Mouse (Mus musculus) limb, embryonic 11.5 days (tissue): Measurements from ENCODE around the gene Dio3. TPM values are rescaled to one million over a fixed set of nuclear protein-coding genes. Genes with fewer than 3 reads are reported as not detected.

ENCODE experiments used
- ATAC-seq: fragments of 200-750 bp; cut with Nextera tagmentation; 2 replicates; pipeline ENCODE4 v1.8.0; 2017; ENCODE audit warnings: low read depth; ENCODE audit not compliant: insufficient number of reproducible peaks, low FRiP score, low TSS enrichment
- DNase-seq: peaks from one replicate; pipeline ENCODE4 v3.0.0-alpha.2; 2015; ENCODE audit warnings: low spot score
- H3K27ac ChIP-seq: fragments of 300-500 bp; sonication (generic); replicated peaks from 2 replicates; pipeline ENCODE4 v1.5.1; 2014; ENCODE audit warnings: low read depth, mild to moderate bottlenecking, low read length
- H3K27me3 ChIP-seq: fragments of 300-500 bp; sonication (generic); 2 replicates; pipeline ENCODE4 v1.6.1; 2014; ENCODE audit warnings: mild to moderate bottlenecking, low read length, mixed read lengths; ENCODE audit not compliant: control insufficient read depth, insufficient read depth
- H3K36me3 ChIP-seq: fragments of 300-500 bp; sonication (generic); 2 replicates; pipeline ENCODE4 v1.6.1; 2014; ENCODE audit warnings: mild to moderate bottlenecking, low read length, moderate library complexity, mixed read lengths; ENCODE audit not compliant: control insufficient read depth, insufficient read depth
- H3K4me1 ChIP-seq: fragments of 300-500 bp; sonication (generic); 2 replicates; pipeline ENCODE4 v1.6.1; 2014; ENCODE audit warnings: low read length, mixed read lengths; ENCODE audit not compliant: control insufficient read depth, insufficient read depth
- H3K4me2 ChIP-seq: fragments of 300-500 bp; sonication (generic); 2 replicates; pipeline ENCODE4 v1.6.1; 2014; ENCODE audit warnings: low read depth, mild to moderate bottlenecking, moderate library complexity; ENCODE audit not compliant: severe bottlenecking
- H3K4me3 ChIP-seq: fragments of 300-500 bp; sonication (generic); 2 replicates; pipeline ENCODE4 v1.5.1; 2014; ENCODE audit warnings: low read depth, low read length
- H3K9ac ChIP-seq: fragments of 300-500 bp; sonication (generic); 2 replicates; pipeline ENCODE4 v1.6.1; 2014; ENCODE audit warnings: mild to moderate bottlenecking, low read length
- H3K9me3 ChIP-seq: fragments of 300-500 bp; sonication (generic); 2 replicates; pipeline ENCODE4 v1.6.1; 2016; ENCODE audit warnings: low read length; ENCODE audit not compliant: control insufficient read depth
- WGBS: fragments of 180-500 bp; shearing (Covaris S2); extraction: QIAGEN DNeasy Blood & Tissue Kit; methylation state at CpG from one replicate; pipeline ENCODE4 v1.1.7; 2014; 5-methylcytosine and 5-hydroxymethylcytosine counted together
- microRNA-seq: library from miRNA; unstranded; fragments of <30 nt; microRNA quantifications from one replicate; pipeline ENCODE4, GENCODE M21; 2016
- polyA plus RNA-seq: library from polyadenylated mRNA; unstranded; fragments of >200 nt; fragmentation: Nextera tagmentation; extraction: Ambion mirVana; gene quantifications from 2 replicates; pipeline ENCODE4 v1.2.1, GENCODE M21; 2014

Gene Dio3
- polyA plus RNA-seq, 1 experiment from 2014 or later: 0.13 TPM

DNA sequence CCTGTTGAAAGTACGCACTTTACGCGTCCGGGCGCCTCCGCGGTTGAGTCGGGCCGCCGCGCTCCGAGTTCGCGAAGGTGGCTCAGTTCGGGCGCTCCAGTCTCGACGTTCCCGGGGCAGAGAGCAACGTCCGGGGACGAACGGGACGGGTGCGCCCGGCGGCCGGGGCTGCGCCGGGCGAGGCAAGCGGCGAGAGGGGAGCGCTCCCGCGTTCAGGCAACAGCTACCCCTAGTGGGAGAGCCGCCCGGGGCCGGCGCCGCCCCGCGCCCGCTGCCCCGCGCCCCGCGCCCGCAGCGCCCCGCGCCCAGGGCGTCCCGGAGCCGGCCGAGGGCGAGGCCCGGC is 932 bp upstream of the Dio3 start:
- 0 out of 2 replicates have a peak, but pooled peaks cover 9% of the 10 kb centered on the region for H3K4me1 ChIP-seq
- no peak for DNase-seq
- H3K27ac ChIP-seq: no peak overlapping the region
- H3K4me2 ChIP-seq: peak overlapping the region; percentile 60
- H3K4me3 ChIP-seq: peak overlapping the region; percentile 27
- no peaks in the 10 kb centered on the region for H3K9me3 ChIP-seq
- 0% methylated on average over 38 of the region's 58 CpGs for WGBS
- no peaks in the 10 kb centered on the region for H3K36me3 ChIP-seq
- no peak overlapping the region for H3K9ac ChIP-seq
- peaks cover 91% of the 10 kb centered on the region for H3K27me3 ChIP-seq
- ATAC-seq: no peak

DNA sequence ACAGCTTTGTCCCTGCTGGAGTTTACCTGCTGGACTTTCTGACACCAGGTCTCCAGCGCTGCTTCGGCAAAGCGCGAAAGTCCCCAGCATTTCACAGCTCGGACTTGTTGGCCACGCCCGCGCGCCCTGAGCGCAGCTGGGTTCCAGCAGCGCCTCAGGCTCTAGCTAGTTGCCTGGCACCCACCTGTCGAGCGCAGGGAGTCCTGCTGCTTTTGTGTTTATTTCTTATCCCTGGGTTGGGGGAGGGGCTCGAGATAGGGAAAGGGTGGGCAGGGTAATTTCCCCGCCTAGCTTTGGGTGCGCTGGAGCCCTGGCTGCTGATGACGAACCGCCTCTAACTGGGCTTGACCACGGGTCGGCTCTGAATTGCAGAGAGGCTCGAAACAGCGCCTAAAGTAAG is 1.5 kb downstream of the Dio3 start:
- DNase-seq (peak; percentile 41), ATAC-seq (no peak)
- H3K27ac ChIP-seq: no peak overlapping the region
- no peak overlapping the region for H3K9ac ChIP-seq
- no peaks in the 10 kb centered on the region for H3K36me3 ChIP-seq
- under 1% methylated on average over 22 of the region's 22 CpGs for WGBS
- H3K9me3 ChIP-seq: no peaks in the 10 kb centered on the region
- 0 out of 2 replicates have a peak, but pooled peaks cover 9% of the 10 kb centered on the region for H3K4me1 ChIP-seq
- H3K4me2 ChIP-seq: no peak overlapping the region
- peaks cover 95% of the 10 kb centered on the region for H3K27me3 ChIP-seq
- no peak overlapping the region for H3K4me3 ChIP-seq

DNA sequence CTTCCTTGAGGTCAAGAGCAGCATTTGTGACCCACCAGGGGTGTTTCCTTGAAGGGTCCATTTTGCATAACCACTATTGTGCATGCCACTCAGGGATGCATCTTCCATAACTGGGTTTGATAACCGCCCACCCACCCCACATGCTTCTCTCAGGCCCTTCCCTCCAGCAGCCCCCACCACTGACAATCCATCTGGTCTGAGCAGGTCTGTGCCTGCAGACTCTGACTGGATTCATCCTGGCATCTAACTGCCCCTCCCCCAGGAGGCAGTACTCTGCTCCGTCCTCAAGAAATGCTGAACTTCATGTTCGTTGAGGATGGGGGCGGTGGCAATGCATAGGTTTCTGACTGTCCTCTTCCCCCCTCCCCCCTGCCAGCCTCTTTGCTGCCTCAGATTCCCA is 4.9 kb downstream of the Dio3 start:
- no peak overlapping the region for H3K27ac ChIP-seq
- 10% methylated on average over 4 of the region's 4 CpGs for WGBS
- no peak for DNase-seq
- H3K9me3 ChIP-seq: no peaks in the 10 kb centered on the region
- peaks cover 72% of the 10 kb centered on the region for H3K27me3 ChIP-seq
- H3K36me3 ChIP-seq: no peaks in the 10 kb centered on the region
- no peak overlapping the region for H3K4me3 ChIP-seq
- 0 out of 2 replicates have a peak, but pooled peaks cover 9% of the 10 kb centered on the region for H3K4me1 ChIP-seq
- H3K4me2 ChIP-seq: no peak overlapping the region
- no peak for ATAC-seq
- no peak overlapping the region for H3K9ac ChIP-seq

DNA sequence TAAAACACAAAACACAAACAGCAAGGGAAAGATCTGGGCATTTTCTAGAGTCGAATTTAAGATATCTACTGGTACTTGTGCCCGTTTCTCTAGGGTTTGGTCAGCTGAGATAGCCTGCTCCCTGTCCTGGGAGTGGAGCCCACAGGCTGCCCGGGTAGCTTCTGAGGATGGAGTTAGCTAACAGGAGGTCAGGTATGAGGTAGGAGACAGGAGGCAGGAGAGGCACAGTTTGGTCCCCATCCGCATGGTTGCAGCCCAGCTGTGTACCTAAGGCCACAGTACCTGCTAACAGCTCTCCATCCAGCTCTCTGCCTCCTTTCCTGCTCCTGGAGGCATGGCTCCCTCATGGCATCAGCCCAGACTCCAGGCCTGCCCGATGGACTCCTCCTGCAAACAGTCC is 13.9 kb downstream of the Dio3 start:
- no peaks in the 10 kb centered on the region for H3K36me3 ChIP-seq
- no peak for ATAC-seq
- H3K4me2 ChIP-seq: no peak overlapping the region
- no peak for DNase-seq
- 89% methylated on average over 5 of the region's 5 CpGs for WGBS
- no peaks in the 10 kb centered on the region for H3K9me3 ChIP-seq
- no peak overlapping the region for H3K27ac ChIP-seq
- peaks cover 42% of the 10 kb centered on the region for H3K27me3 ChIP-seq
- no peak overlapping the region for H3K4me3 ChIP-seq
- peaks cover 2% of the 10 kb centered on the region; the same call in 1 of the 2 replicates for H3K4me1 ChIP-seq
- no peak overlapping the region for H3K9ac ChIP-seq

DNA sequence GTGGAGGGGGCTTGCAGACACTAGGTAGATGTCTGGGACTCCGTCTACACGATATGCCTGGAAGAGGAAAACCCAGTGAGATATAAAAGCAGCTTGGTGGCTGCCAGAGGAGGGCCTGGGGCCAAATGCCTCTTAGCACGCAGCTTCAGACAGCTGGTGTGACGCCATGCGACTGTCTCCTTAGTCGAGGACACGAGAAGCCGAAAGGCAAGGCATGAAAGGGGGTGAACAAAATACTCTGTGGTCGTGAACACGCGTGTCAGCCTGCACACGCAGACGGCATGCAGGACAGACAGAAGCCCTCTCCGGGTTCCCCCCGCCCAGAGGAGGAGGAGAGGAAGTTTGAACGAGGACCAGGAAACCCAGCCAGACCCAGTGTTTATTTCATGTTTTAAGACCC is 16.0 kb downstream of the Dio3 start:
- no peak overlapping the region for H3K27ac ChIP-seq
- peaks cover 12% of the 10 kb centered on the region; the same call in 1 of the 2 replicates for H3K4me1 ChIP-seq
- WGBS: 79% methylated on average over 16 of the region's 16 CpGs
- no peaks in the 10 kb centered on the region for H3K36me3 ChIP-seq
- DNase-seq (no peak), ATAC-seq (no peak)
- H3K9ac ChIP-seq: no peak overlapping the region
- no peak overlapping the region for H3K4me2 ChIP-seq
- H3K4me3 ChIP-seq: no peak overlapping the region
- H3K27me3 ChIP-seq: peaks cover 39% of the 10 kb centered on the region
- H3K9me3 ChIP-seq: no peaks in the 10 kb centered on the region

DNA sequence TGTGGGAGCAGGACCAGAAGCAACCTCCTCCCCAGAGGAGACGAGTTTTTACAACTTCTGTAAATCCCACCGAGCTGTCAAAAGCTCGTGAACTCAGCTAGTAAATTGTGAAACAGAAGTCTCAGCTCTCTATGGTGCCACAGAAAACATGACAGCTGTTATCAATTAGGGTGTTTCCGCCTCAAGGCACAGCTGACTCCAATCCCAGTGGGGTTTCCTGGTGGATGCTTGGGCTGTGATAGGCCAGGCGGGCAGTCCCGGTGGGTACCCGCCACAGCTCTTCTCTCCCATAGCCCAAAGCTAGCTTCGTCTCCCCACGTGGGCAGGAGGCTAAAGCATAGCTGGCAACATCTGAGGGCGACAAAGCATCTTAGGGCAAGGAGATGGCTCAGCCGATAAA is 19.8 kb downstream of the Dio3 start:
- Histone ChIP-seq H3K36me3 (no peaks in the 10 kb centered on the region), H3K9ac (no peak overlapping the region), H3K4me2 (no peak overlapping the region), H3K27ac (no peak overlapping the region), H3K4me1 (peaks cover 12% of the 10 kb centered on the region; the same call in 1 of the 2 replicates), H3K4me3 (no peak overlapping the region), H3K9me3 (no peaks in the 10 kb centered on the region), H3K27me3 (peaks cover 27% of the 10 kb centered on the region; the same call in 1 of the 2 replicates)
- ATAC-seq: peak; percentile 81
- WGBS: 7% methylated on average over 11 of the region's 11 CpGs
- peak; percentile 82 for DNase-seq

DNA sequence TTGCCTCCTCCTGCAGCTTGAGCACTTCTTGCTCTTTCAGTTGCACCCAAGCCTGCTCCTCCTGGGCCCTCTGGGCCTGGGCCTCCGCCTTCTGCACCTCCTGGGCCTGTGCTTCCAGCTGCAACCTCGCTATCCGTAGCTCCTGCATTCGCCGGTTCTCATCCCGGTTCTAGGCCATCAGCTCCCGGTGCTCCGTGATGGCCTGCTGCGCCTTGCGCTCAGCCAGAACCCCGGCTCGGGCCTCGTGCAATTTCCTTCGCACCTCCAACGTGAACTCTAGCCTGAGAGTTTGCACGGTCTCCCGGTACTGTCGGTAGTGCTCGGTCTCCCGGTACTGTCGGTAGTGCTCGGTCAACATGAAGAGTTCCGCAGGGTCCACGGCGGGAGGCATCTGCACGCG is 40.8 kb downstream of the Dio3 start:
- Histone ChIP-seq H3K27me3 (no peaks in the 10 kb centered on the region), H3K4me1 (no peaks in the 10 kb centered on the region), H3K36me3 (no peaks in the 10 kb centered on the region), H3K4me3 (no peak overlapping the region), H3K27ac (no peak overlapping the region), H3K9me3 (no peaks in the 10 kb centered on the region), H3K4me2 (no peak overlapping the region), H3K9ac (no peak overlapping the region)
- WGBS: 92% methylated on average over 27 of the region's 27 CpGs
- DNase-seq (no peak), ATAC-seq (no peak)

Small RNA genes within 50 kb of the gene (microRNA-seq; reads per million reads assigned to microRNA genes)
- gene Mir1247: 2.7 reads per million

Other genes starting within 250 kb of the Dio3 start
- 156 and 158 TPM in 2 replicates for gene Ppp2r5c, start 168.1 kb downstream of the Dio3 start, polyA plus RNA-seq